ENCODE assay signal across 8 mouse cellular contexts in genomic region chr7:143783378-143783995, GRCm38 (mm10). TPM values are rescaled to one million over a fixed set of nuclear protein-coding genes. Genes with fewer than 3 reads are reported as not detected.
DNase-seq lines count a peak whose midpoint lies in the region; ATAC-seq and TF ChIP-seq lines count a peak whose summit lies in the region.

No protein-coding gene starts in this region.

- DNase-seq in spleen, adult 2 months (ENCODE audit: low read depth in 1 of 2, low spot score in 2 of 2) = no peak
- no peak for DNase-seq in spleen, adult 18-20 months
- DNase-seq in forebrain, embryonic 11.5 days (ENCODE audit: low spot score) = no peak
- peak; percentile 26 for DNase-seq in limb, embryonic 11.5 days (ENCODE audit: low spot score)
- no peak for DNase-seq in cerebellum, postnatal 10 days
- no peak for DNase-seq in left cerebral cortex, postnatal 36 days (ENCODE audit: low spot score in 2 of 2)
- DNase-seq in c-Kit-positive CD71-positive TER-119-positive erythroid progenitor cells, embryonic 14.5 days (ENCODE audit: low spot score) = no peak

- peak overlapping the region; percentile 81 for H3K4me3 ChIP-seq in spleen, adult 2 months (ENCODE audit: extremely low read depth, insufficient read depth, insufficient read length)
- peak overlapping the region; percentile 37 for H3K4me3 ChIP-seq in forebrain, embryonic 11.5 days (ENCODE audit: low read depth, low read length)
- H3K4me3 ChIP-seq in limb, embryonic 11.5 days (ENCODE audit: low read depth, low read length) = peak overlapping the region; percentile 35
- H3K4me3 ChIP-seq in neural tube, embryonic 12.5 days = peak overlapping the region; percentile 38

- peak overlapping the region; percentile 79 for H3K4me2 ChIP-seq in forebrain, embryonic 11.5 days (ENCODE audit: low read depth, low read length, severe bottlenecking)
- H3K4me2 ChIP-seq in limb, embryonic 11.5 days (ENCODE audit: low read depth, severe bottlenecking) = peak overlapping the region; percentile 62
- H3K4me2 ChIP-seq in neural tube, embryonic 12.5 days (replicated peaks) = peak overlapping the region; percentile 69

- peak; percentile 68 for ATAC-seq in forebrain, embryonic 11.5 days (replicated peaks; ENCODE audit: low FRiP score)
- peak; percentile 36 for ATAC-seq in limb, embryonic 11.5 days (ENCODE audit: insufficient number of reproducible peaks, low FRiP score, low TSS enrichment, low read depth)
- ATAC-seq in neural tube, embryonic 12.5 days (ENCODE audit: low FRiP score, low read depth) = peak; percentile 61

- H3K4me1 ChIP-seq in spleen, adult 2 months (ENCODE audit: control insufficient read depth, insufficient read depth, insufficient read length) = peaks cover 23% of the 10 kb centered on the region; the same call in 1 of the 2 replicates
- H3K4me1 ChIP-seq in forebrain, embryonic 11.5 days (replicated peaks; ENCODE audit: control insufficient read depth, insufficient read depth, low read length) = peaks cover 11% of the 10 kb centered on the region; the same call in 1 of the 2 replicates
- H3K4me1 ChIP-seq in limb, embryonic 11.5 days (ENCODE audit: control insufficient read depth, insufficient read depth, low read length) = peaks cover 7% of the 10 kb centered on the region
- H3K4me1 ChIP-seq in neural tube, embryonic 12.5 days = peaks cover 18% of the 10 kb centered on the region

- H3K9ac ChIP-seq in forebrain, embryonic 11.5 days (ENCODE audit: low read length) = peak overlapping the region; percentile 65
- H3K9ac ChIP-seq in limb, embryonic 11.5 days (ENCODE audit: low read length) = peak overlapping the region; percentile 58; the same call in 1 of the 2 replicates
- peak overlapping the region; percentile 59 for H3K9ac ChIP-seq in neural tube, embryonic 12.5 days

- H3K9me3 ChIP-seq in forebrain, embryonic 11.5 days (ENCODE audit: control insufficient read depth, low read length) = no peaks in the 10 kb centered on the region
- H3K9me3 ChIP-seq in limb, embryonic 11.5 days (ENCODE audit: control insufficient read depth, low read length) = no peaks in the 10 kb centered on the region
- H3K9me3 ChIP-seq in neural tube, embryonic 12.5 days = no peaks in the 10 kb centered on the region

- TF ChIP-seq POLR2A in spleen, adult 2 months (IDR thresholded peaks at IDR 0.05; ENCODE audit: low read depth, low read length) = no peak

- H3K27me3 ChIP-seq in spleen, adult 2 months (ENCODE audit: control insufficient read depth, insufficient read depth, low read length) = no peaks in the 10 kb centered on the region
- no peaks in the 10 kb centered on the region; the same call in 1 of the 2 replicates for H3K27me3 ChIP-seq in forebrain, embryonic 11.5 days (ENCODE audit: control insufficient read depth, insufficient read depth, low read length)
- no peaks in the 10 kb centered on the region for H3K27me3 ChIP-seq in limb, embryonic 11.5 days (ENCODE audit: control insufficient read depth, insufficient read depth, low read length)
- H3K27me3 ChIP-seq in neural tube, embryonic 12.5 days (replicated peaks) = no peaks in the 10 kb centered on the region

- intact Hi-C loops in left cerebral cortex, postnatal 36 days (cut with DNase I) = no loop called here

- H3K27ac ChIP-seq in spleen, adult 2 months (ENCODE audit: insufficient read depth, low read length) = no peak overlapping the region
- H3K27ac ChIP-seq in forebrain, embryonic 11.5 days (ENCODE audit: low read depth, low read length) = peak overlapping the region; percentile 62; the same call in 1 of the 2 replicates
- peak overlapping the region; percentile 65; the same call in 1 of the 2 replicates for H3K27ac ChIP-seq in limb, embryonic 11.5 days (replicated peaks; ENCODE audit: low read depth, low read length)
- peak overlapping the region; percentile 17; the same call in 1 of the 2 replicates for H3K27ac ChIP-seq in neural tube, embryonic 12.5 days

- no peak for TF ChIP-seq CTCF in spleen, adult 2 months (IDR thresholded peaks at IDR 0.05; ENCODE audit: extremely low read depth, insufficient read depth, insufficient read length, insufficient replicate concordance)

- peaks cover 3% of the 10 kb centered on the region; the same call in 1 of the 2 replicates for H3K36me3 ChIP-seq in spleen, adult 2 months (ENCODE audit: control insufficient read depth, insufficient read depth, low read length)
- H3K36me3 ChIP-seq in forebrain, embryonic 11.5 days (ENCODE audit: control insufficient read depth, insufficient read depth, low read length) = no peaks in the 10 kb centered on the region
- no peaks in the 10 kb centered on the region for H3K36me3 ChIP-seq in limb, embryonic 11.5 days (ENCODE audit: control insufficient read depth, insufficient read depth, low read length)
- H3K36me3 ChIP-seq in neural tube, embryonic 12.5 days = no peaks in the 10 kb centered on the region

- WGBS in spleen, adult 2 months = 22% methylated on average over 6 of the region's 6 CpGs
- WGBS in forebrain, embryonic 11.5 days = 29% methylated on average over 4 of the region's 6 CpGs
- 33% methylated on average over 4 of the region's 6 CpGs for WGBS in limb, embryonic 11.5 days
- WGBS in neural tube, embryonic 12.5 days = 12% methylated on average over 6 of the region's 6 CpGs

RNA-seq across cellular contexts. Expression of gene Mrgpre, which starts 0.8 kb away (rescaled TPM):
- 6.6 and 7.6 TPM in 2 replicates for polyA plus RNA-seq in spleen, adult 2 months (2012; rRNA removed)
- polyA plus RNA-seq in forebrain, embryonic 11.5 days (2014; fragmentation: Nextera tagmentation; extraction: Ambion mirVana) = 2.1 and 2.6 TPM in 2 replicates
- polyA plus RNA-seq in limb, embryonic 11.5 days (2014; fragmentation: Nextera tagmentation; extraction: Ambion mirVana) = 2.0 and 2.2 TPM in 2 replicates
- 2.6 and 4.2 TPM in 2 replicates for polyA plus RNA-seq in neural tube, embryonic 12.5 days (2016; fragmentation: Nextera tagmentation; extraction: Ambion mirVana)
- total RNA-seq in left cerebral cortex, postnatal 36 days (2021) = 1 to 10 TPM; 6.7 to 7.1 TPM

RNA-seq across cellular contexts. Expression of gene Mrgprg, which starts 16.7 kb away (rescaled TPM):
- not detected in 2 replicates for polyA plus RNA-seq in spleen, adult 2 months (2012; rRNA removed)
- not detected in 2 replicates for polyA plus RNA-seq in forebrain, embryonic 11.5 days (2014; fragmentation: Nextera tagmentation; extraction: Ambion mirVana)
- polyA plus RNA-seq in limb, embryonic 11.5 days (2014; fragmentation: Nextera tagmentation; extraction: Ambion mirVana) = not detected in 2 replicates
- not detected in 2 replicates for polyA plus RNA-seq in neural tube, embryonic 12.5 days (2016; fragmentation: Nextera tagmentation; extraction: Ambion mirVana)
- total RNA-seq in left cerebral cortex, postnatal 36 days (2021) = not detected

RNA-seq across cellular contexts. Expression of gene Osbpl5, which starts 26.7 kb away (rescaled TPM):
- polyA plus RNA-seq in spleen, adult 2 months (2012; rRNA removed) = 31.2 and 37.6 TPM in 2 replicates
- 12.9 and 13.3 TPM in 2 replicates for polyA plus RNA-seq in forebrain, embryonic 11.5 days (2014; fragmentation: Nextera tagmentation; extraction: Ambion mirVana)
- polyA plus RNA-seq in limb, embryonic 11.5 days (2014; fragmentation: Nextera tagmentation; extraction: Ambion mirVana) = 17.2 and 17.9 TPM in 2 replicates
- polyA plus RNA-seq in neural tube, embryonic 12.5 days (2016; fragmentation: Nextera tagmentation; extraction: Ambion mirVana) = 24.5 and 25.1 TPM in 2 replicates
- total RNA-seq in left cerebral cortex, postnatal 36 days (2021) = 10 to 100 TPM; 31.3 to 43.6 TPM

RNA-seq across cellular contexts. Expression of gene Nadsyn1, which starts 39.2 kb away (rescaled TPM):
- polyA plus RNA-seq in spleen, adult 2 months (2012; rRNA removed) = 12.5 and 13.5 TPM in 2 replicates
- 8.2 and 10.1 TPM in 2 replicates for polyA plus RNA-seq in forebrain, embryonic 11.5 days (2014; fragmentation: Nextera tagmentation; extraction: Ambion mirVana)
- 7.8 and 8.4 TPM in 2 replicates for polyA plus RNA-seq in limb, embryonic 11.5 days (2014; fragmentation: Nextera tagmentation; extraction: Ambion mirVana)
- 7.3 and 11.4 TPM in 2 replicates for polyA plus RNA-seq in neural tube, embryonic 12.5 days (2016; fragmentation: Nextera tagmentation; extraction: Ambion mirVana)
- total RNA-seq in left cerebral cortex, postnatal 36 days (2021) = 1 to 10 TPM; 5.1 to 7.1 TPM

RNA-seq across cellular contexts. Expression of gene Dhcr7, which starts 39.5 kb away (rescaled TPM):
- polyA plus RNA-seq in spleen, adult 2 months (2012; rRNA removed) = 42.0 and 60.6 TPM in 2 replicates
- polyA plus RNA-seq in forebrain, embryonic 11.5 days (2014; fragmentation: Nextera tagmentation; extraction: Ambion mirVana) = 88.8 and 95.4 TPM in 2 replicates
- 56.0 and 60.6 TPM in 2 replicates for polyA plus RNA-seq in limb, embryonic 11.5 days (2014; fragmentation: Nextera tagmentation; extraction: Ambion mirVana)
- 49.2 and 53.6 TPM in 2 replicates for polyA plus RNA-seq in neural tube, embryonic 12.5 days (2016; fragmentation: Nextera tagmentation; extraction: Ambion mirVana)
- total RNA-seq in left cerebral cortex, postnatal 36 days (2021) = 10 to 100 TPM; 38.3 to 42.2 TPM
